Mouse (Mus musculus) neutrophil, adult 59 days (primary cell): ENCODE data around the gene Slc7a3. TPM values are rescaled to one million over a fixed set of nuclear protein-coding genes. Genes with fewer than 3 reads are reported as not detected.

ENCODE experiments used
- total RNA-seq, 2 experiments: library from RNA; stranded (reverse); gene quantifications; 1 replicate in 1 of 2; 2 replicates in 1 of 2; pipeline ENCODE4 v1.2.4; 2023

The Slc7a3 gene
- total RNA-seq: not detected

DNA sequence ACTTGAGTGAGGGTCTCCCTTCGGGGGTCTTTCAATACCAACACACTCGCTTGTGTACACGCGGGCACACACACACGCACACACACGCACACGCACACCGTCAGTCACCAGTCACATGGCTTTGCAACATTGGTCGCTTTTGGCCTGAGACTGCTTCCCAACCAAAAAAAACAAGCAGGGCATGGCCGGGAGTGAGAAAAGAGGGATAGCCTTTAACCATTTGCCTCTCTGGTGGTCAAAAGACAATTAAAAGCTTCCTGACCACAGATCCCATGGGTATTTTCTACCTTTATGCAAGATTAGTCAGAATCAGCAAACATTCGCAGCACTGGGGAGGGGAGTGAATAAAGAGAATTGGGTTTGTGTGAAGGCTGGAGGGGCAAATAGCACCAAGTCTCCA, at the start of gene Slc7a3:
Gene Slc7a3, minus strand, starts transcription at position 101 of the 400 bp plus-strand sequence.

DNA sequence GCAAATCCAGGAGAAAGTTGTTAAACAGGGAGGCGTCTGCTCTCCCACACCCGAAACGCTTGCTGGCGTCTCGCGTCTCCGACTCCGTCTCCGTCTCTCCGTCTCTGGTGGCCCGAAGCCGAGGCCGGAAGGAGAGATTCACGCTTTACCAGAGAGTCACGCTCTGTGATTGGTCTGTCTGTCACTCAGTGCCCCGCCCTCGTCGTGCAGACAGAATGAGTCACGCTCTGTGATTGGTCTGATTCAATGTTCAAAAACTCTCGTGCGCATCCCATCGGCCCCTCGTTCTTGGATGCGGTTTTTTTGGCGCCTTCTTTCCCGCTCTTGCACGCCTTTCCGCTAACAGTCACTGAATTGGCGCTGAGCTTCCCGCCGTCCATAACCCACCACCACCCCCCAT, 26.3 kb downstream of the Slc7a3 start, which contains the start of gene Tex11:
Gene Tex11, minus strand, starts transcription at position 127 of the 400 bp plus-strand sequence.

Other genes starting within 250 kb of the Slc7a3 start
- not detected for gene Tex11, start 26.4 kb downstream of the Slc7a3 start, total RNA-seq
- gene Snx12, start 136.5 kb upstream of the Slc7a3 start, total RNA-seq: 10 to 100 TPM; 37.6 to 42.3 TPM
- 10 to 100 TPM; 23.9 to 26.7 TPM for gene Foxo4, start 168.5 kb upstream of the Slc7a3 start, total RNA-seq
- 1 to 10 TPM; 3.0 to 3.6 TPM for gene Gm614, start 178.0 kb upstream of the Slc7a3 start, total RNA-seq
- gene Il2rg, start 182.2 kb upstream of the Slc7a3 start, total RNA-seq: 10 to 100 TPM; 32.3 to 34.3 TPM
- gene Gm20489, start 183.0 kb upstream of the Slc7a3 start, total RNA-seq: not detected
- gene Med12, start 188.0 kb upstream of the Slc7a3 start, total RNA-seq: 10 to 100 TPM; 56.9 to 61.0 TPM
- gene Nlgn3, start 213.1 kb upstream of the Slc7a3 start, total RNA-seq: under 1 TPM in 1 of 2 experiments, not detected in 1; 0.51 TPM